Mouse (Mus musculus) left cerebral cortex, adult 11 months (tissue): ENCODE measurements around the gene Dpm1.

Source experiments
- DNase-seq: peaks from one replicate; pipeline ENCODE4 v3.0.0; 2022; ENCODE audit warnings: low spot score

Gene Dpm1

GRCm38 (mm10) chr2:168230026-168230728 lies at the start of gene Dpm1, which contains the start of the genes Gm20716 and Mocs3:
Dpm1 (minus strand) TSS chr2:168230591.
Gm20716 (minus strand) TSS chr2:168230364.
Mocs3 (plus strand) TSS chr2:168230622.
- DNase-seq = peak; percentile 82

- peak; percentile 36 for DNase-seq
Measured at GRCm38 (mm10) chr2:168274374-168274935, 44.1 kb upstream of the Dpm1 start.

DNA sequence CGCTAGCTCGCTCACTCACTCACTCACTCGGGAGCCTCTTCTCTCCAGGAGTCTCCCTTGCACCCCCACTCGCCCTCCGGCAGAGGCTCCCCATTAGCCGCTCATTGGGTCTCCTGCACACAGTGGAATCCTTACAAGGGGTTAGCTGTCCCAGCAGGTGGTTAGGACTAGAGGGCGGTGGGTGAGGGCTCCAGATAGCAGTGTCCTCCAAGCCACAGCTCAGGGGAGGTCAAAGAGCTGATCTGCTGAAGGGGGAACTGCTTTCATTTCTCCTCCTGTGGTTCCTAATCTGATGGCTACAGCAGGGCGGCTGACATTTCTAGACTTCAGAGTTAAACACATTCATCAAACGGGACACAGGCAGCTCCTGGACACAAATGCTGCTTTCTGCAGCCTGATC lies 43.0 kb upstream of the Dpm1 start:
- no peak for DNase-seq

- DNase-seq = no peak
Measured at GRCm38 (mm10) chr2:168268033-168268432, 37.6 kb upstream of the Dpm1 start.

GRCm38 (mm10) chr2:168260900-168261299 lies 30.5 kb upstream of the Dpm1 start:
- DNase-seq = peak; percentile 41

GRCm38 (mm10) chr2:168260124-168260523 lies 29.7 kb upstream of the Dpm1 start:
- DNase-seq = no peak

- DNase-seq = no peak
Measured at GRCm38 (mm10) chr2:168259046-168259445, 28.7 kb upstream of the Dpm1 start.

GRCm38 (mm10) chr2:168257188-168257587 lies 26.8 kb upstream of the Dpm1 start:
- no peak for DNase-seq

GRCm38 (mm10) chr2:168256506-168256905 lies 26.1 kb upstream of the Dpm1 start:
- DNase-seq = no peak

- DNase-seq = no peak
Measured at GRCm38 (mm10) chr2:168253822-168254221, 23.4 kb upstream of the Dpm1 start.

DNA sequence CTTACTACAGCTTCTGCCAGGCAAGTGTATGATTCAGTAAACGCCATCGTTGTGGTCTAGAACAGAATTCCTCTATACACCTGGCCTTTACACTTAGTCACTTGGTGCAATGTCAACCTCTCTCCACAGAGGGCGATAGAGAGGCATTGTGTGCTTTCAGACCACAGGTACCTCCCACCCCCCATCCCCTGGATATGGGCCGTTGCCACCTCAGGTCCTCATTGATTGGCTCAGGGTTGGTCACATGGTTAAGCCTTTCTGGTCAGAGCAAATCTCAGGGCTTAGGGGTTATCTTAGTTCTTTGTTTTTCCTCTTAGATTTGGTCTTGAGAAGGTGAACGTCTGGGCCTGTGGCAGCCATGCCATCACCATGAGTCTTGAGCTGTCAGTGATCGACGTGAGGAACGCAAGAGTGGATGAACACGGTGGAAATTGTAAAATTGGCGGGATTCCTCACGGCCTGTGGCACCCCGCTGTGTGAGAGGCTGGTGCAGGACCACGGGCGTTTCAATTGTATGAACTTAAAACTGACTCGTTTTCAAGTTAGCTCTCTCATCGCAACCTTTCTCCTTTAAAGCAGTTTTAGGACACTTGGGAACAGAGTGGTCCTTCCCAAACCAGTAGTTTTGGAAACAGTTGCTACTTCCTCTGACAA lies 22.4 kb upstream of the Dpm1 start:
- DNase-seq = no peak

GRCm38 (mm10) chr2:168250270-168250669 lies 19.9 kb upstream of the Dpm1 start:
- peak; percentile 82 for DNase-seq

- DNase-seq = no peak
Measured at GRCm38 (mm10) chr2:168248856-168249245, 18.5 kb upstream of the Dpm1 start.

GRCm38 (mm10) chr2:168248167-168248855 lies 17.9 kb upstream of the Dpm1 start:
- DNase-seq = no peak

DNA sequence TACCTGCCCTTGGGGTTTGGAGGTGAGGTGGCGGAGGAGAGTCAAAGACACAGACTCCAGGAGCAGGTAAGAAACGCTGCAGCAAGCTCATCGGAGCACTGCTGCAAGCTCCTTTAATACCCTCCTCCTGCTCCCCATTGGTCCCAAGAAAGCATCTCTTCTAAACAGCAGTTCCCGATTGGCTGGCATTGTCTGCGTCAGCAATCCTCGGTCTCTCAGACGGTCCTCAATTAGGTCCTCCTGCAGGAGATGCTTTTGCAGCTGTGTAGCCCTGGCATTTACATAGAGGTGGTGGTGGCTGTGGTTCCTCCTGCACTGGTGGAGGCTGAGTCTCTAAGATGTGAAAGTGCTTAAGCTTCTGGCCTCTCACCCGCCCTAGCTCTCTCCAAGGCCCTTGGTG lies 15.2 kb upstream of the Dpm1 start:
- DNase-seq = no peak

- DNase-seq = no peak
Measured at GRCm38 (mm10) chr2:168243278-168243677, 12.9 kb upstream of the Dpm1 start.

- DNase-seq = no peak
Measured at GRCm38 (mm10) chr2:168242841-168243240, 12.4 kb upstream of the Dpm1 start.

- DNase-seq = no peak
Measured at GRCm38 (mm10) chr2:168238335-168238734, 7.9 kb upstream of the Dpm1 start.

DNA sequence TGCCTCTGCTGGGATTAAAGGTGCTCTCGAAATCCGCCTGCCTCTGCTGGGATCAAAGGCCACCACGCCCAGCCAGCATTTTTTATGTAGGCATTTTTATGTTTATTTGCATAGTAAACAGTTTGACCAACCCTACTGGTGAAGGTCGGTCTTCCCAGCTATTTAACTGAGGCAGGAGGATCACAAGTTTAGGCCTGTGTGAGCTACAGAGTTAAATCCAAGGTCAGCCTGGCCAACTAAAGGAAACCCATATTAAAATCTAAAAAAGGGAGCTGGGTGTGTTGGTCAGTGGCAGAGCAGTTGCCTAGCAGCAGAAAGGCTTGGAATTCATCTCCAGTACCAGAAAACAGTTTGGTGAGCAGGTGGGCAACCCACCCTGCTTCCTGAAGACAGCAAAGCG lies 2.9 kb upstream of the Dpm1 start:
- DNase-seq = no peak

DNA sequence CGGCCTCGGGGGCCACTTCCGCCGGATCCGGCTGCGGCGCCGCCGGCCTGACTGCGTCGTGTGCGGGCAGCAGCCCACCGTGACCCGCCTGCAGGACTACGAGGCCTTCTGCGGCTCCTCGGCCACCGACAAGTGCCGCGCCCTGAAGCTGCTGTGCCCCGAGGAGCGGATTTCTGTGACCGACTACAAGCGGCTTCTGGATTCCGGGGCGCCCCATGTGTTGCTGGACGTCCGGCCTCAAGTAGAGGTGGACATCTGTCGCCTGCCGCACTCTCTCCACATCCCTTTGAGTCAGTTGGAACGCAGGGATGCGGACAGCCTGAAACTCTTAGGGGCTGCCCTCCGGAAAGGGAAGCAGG lies 1.1 kb upstream of the Dpm1 start:
- DNase-seq = no peak

GRCm38 (mm10) chr2:168230773-168231470 lies 531 bp upstream of the Dpm1 start:
- DNase-seq = no peak
